Mouse (Mus musculus): ENCODE data around the gene Aars2. TPM values are rescaled to one million over a fixed set of nuclear protein-coding genes. Genes with fewer than 3 reads are reported as not detected.

The Aars2 gene
- polyA plus RNA-seq, 1 experiment: 43.9 TPM

DNA sequence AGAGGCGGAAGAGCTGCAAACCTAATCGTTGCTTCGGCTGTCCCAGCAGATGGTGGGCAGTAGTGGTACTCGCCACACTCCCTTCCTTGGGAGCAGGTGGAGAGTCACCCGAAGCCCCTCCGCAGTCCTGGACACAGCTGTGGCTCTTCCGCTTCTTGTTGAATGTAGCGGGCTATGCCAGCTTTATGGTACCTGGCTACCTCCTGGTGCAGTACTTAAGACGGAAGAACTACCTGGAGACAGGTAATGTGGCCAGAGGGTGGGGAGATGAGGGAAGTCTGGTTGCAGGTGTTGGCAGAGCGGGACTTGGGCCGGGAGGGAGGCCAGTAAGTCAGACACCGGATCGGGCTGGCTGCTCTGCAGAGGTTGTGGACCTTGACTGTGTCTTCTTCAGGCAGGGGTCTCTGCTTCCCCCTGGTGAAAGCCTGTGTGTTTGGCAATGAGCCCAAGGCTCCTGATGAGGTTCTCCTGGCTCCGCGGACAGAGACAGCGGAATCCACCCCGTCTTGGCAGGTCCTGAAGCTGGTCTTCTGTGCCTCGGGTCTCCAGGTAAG, 58.0 kb downstream of the Aars2 start:
- Histone ChIP-seq H3K27ac (ENCODE audit: insufficient read depth, low read length) (no peak overlapping the region), H3K27me3 (ENCODE audit: control insufficient read depth, insufficient read depth, low read length) (no peaks in the 10 kb centered on the region), H3K4me1 (ENCODE audit: control insufficient read depth, insufficient read depth, low read length) (peaks cover 22% of the 10 kb centered on the region), H3K4me3 (replicated peaks; ENCODE audit: insufficient read depth, low read depth, low read length) (peak overlapping the region; percentile 74)
- 5% methylated on average over 18 of the region's 18 CpGs for whole genome bisulfite sequencing
- peak; percentile 45 to 47 for DNase-seq
- TF ChIP-seq CTCF (IDR thresholded peaks at IDR 0.05; ENCODE audit: borderline replicate concordance, insufficient read depth, low read depth, low read length): no peak
- no peak for TF ChIP-seq POLR2A (IDR thresholded peaks at IDR 0.05; ENCODE audit: borderline replicate concordance, insufficient read depth, low read length)

DNA sequence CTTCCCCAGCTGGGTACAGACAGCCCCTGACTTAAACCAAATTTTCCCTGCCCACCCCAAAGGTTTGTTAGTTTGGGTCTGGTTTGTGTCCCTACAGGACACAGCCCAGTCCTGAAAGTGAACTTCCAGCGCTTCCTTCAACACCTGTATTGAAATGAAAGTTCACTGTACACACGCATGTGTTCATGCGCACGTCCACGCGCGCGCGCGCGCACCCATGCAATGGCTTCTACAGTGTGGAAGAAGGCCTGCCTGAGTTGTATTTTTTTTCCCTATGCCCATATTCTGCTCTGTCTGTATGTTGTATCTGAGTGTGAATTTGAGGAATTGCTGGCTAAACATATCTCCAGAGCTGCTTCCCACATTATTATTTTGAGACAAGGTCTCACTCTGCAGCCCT, 58.5 kb downstream of the Aars2 start:
- peaks cover 19% of the 10 kb centered on the region for H3K4me1 ChIP-seq (ENCODE audit: control insufficient read depth, insufficient read depth, low read length)
- H3K4me3 ChIP-seq (replicated peaks; ENCODE audit: insufficient read depth, low read depth, low read length): no peak overlapping the region
- TF ChIP-seq CTCF (IDR thresholded peaks at IDR 0.05; ENCODE audit: borderline replicate concordance, insufficient read depth, low read depth, low read length) (no peak), POLR2A (IDR thresholded peaks at IDR 0.05; ENCODE audit: borderline replicate concordance, insufficient read depth, low read length) (no peak)
- WGBS: 87% methylated on average over 11 of the region's 11 CpGs
- DNase-seq: no peak
- no peaks in the 10 kb centered on the region for H3K27me3 ChIP-seq (ENCODE audit: control insufficient read depth, insufficient read depth, low read length)
- no peak overlapping the region for H3K27ac ChIP-seq (ENCODE audit: insufficient read depth, low read length)

- 78% methylated on average over 1 of the region's 1 CpGs for WGBS
Measured at GRCm38 (mm10) chr17:45566031-45566359, 59.4 kb downstream of the Aars2 start.

DNA sequence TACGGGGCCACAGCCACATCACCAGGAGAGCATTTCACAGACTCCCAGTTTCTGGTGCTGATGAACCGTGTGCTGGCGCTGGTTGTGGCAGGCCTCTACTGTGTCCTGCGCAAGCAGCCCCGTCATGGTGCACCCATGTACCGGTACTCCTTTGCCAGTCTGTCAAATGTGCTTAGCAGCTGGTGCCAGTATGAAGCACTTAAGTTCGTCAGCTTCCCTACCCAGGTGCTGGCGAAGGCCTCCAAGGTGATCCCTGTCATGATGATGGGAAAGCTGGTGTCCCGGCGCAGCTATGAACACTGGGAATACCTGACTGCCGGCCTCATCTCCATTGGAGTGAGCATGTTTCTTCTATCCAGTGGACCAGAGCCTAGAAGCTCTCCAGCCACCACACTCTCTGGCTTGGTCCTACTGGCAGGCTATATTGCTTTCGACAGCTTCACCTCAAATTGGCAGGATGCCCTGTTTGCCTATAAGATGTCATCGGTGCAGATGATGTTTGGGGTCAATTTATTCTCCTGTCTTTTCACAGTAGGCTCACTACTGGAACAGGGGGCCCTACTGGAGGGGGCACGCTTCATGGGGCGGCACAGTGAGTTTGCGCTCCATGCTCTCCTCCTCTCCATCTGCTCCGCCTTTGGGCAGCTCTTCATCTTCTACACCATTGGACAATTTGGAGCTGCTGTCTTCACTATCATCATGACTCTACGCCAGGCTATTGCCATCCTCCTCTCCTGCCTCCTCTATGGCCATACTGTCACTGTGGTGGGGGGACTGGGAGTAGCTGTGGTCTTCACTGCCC, 59.9 kb downstream of the Aars2 start:
- H3K4me3 ChIP-seq (replicated peaks; ENCODE audit: insufficient read depth, low read depth, low read length): no peak overlapping the region
- no peaks in the 10 kb centered on the region for H3K27me3 ChIP-seq (ENCODE audit: control insufficient read depth, insufficient read depth, low read length)
- H3K27ac ChIP-seq (ENCODE audit: insufficient read depth, low read length): no peak overlapping the region
- WGBS: 26% methylated on average over 18 of the region's 18 CpGs
- peaks cover 16% of the 10 kb centered on the region for H3K4me1 ChIP-seq (ENCODE audit: control insufficient read depth, insufficient read depth, low read length)
- DNase-seq: peak in 1 of 2 experiments; percentile 49
- TF ChIP-seq POLR2A (IDR thresholded peaks at IDR 0.05; ENCODE audit: borderline replicate concordance, insufficient read depth, low read length) (peak; percentile 20; the same call in 1 of the 2 replicates), CTCF (IDR thresholded peaks at IDR 0.05; ENCODE audit: borderline replicate concordance, insufficient read depth, low read depth, low read length) (no peak)

More at GRCm38 (mm10) chr17:45566031-45566359, 59.4 kb downstream of the Aars2 start:
- no peak overlapping the region for H3K4me3 ChIP-seq (replicated peaks; ENCODE audit: insufficient read depth, low read depth, low read length)
- TF ChIP-seq POLR2A (IDR thresholded peaks at IDR 0.05; ENCODE audit: borderline replicate concordance, insufficient read depth, low read length) (no peak), CTCF (IDR thresholded peaks at IDR 0.05; ENCODE audit: borderline replicate concordance, insufficient read depth, low read depth, low read length) (no peak)
- H3K27me3 ChIP-seq (ENCODE audit: control insufficient read depth, insufficient read depth, low read length): no peaks in the 10 kb centered on the region
- H3K27ac ChIP-seq (ENCODE audit: insufficient read depth, low read length): no peak overlapping the region
- no peak for DNase-seq
- H3K4me1 ChIP-seq (ENCODE audit: control insufficient read depth, insufficient read depth, low read length): peaks cover 14% of the 10 kb centered on the region; the same call in 1 of the 2 replicates

DNA sequence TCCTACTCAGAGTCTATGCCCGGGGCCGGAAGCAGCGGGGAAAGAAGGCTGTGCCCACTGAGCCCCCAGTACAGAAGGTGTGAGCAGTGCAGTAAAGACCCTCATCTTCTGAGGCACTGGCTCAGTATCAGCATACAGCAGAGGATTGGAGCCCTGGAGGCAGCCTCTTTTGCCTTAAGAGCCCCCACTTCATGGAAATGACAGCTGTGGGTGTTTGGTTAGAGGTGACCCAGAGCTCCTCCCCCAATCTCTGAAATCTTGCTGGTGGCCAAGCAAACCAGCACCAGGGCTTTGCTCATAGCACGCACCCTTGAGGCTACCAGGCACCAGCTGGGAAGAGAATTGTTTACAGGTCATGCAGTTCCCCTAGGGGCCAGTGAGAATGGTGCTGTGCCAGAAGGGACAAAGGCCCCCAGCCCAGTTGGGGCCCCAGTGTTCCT, 60.5 kb downstream of the Aars2 start:
- no peaks in the 10 kb centered on the region for H3K27me3 ChIP-seq (ENCODE audit: control insufficient read depth, insufficient read depth, low read length)
- no peak for DNase-seq
- WGBS: 17% methylated on average over 4 of the region's 4 CpGs
- peaks cover 16% of the 10 kb centered on the region for H3K4me1 ChIP-seq (ENCODE audit: control insufficient read depth, insufficient read depth, low read length)
- H3K27ac ChIP-seq (ENCODE audit: insufficient read depth, low read length): no peak overlapping the region
- TF ChIP-seq CTCF (IDR thresholded peaks at IDR 0.05; ENCODE audit: borderline replicate concordance, insufficient read depth, low read depth, low read length) (no peak), POLR2A (IDR thresholded peaks at IDR 0.05; ENCODE audit: borderline replicate concordance, insufficient read depth, low read length) (no peak)
- H3K4me3 ChIP-seq (replicated peaks; ENCODE audit: insufficient read depth, low read depth, low read length): no peak overlapping the region

DNA sequence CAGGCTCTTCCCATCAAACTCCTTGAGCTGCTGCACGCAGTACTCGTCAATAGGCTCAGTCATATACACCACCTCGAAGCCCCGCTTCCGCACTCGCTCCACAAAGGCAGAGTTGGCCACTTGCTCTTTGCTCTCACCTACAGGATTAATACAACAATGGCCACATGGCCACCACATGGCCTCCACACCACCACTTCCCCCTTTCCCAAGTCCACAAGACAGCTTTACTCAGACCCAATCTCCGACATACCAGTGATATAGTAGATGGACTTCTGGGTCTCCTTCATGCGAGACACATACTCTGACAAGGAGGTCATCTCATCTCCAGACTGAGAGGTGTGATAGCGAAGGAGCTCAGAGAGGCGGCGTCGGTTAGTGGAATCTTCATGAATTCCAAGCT, 62.3 kb downstream of the Aars2 start:
- Histone ChIP-seq H3K4me3 (replicated peaks; ENCODE audit: insufficient read depth, low read depth, low read length) (no peak overlapping the region), H3K4me1 (ENCODE audit: control insufficient read depth, insufficient read depth, low read length) (peaks cover 16% of the 10 kb centered on the region), H3K27ac (ENCODE audit: insufficient read depth, low read length) (no peak overlapping the region), H3K27me3 (ENCODE audit: control insufficient read depth, insufficient read depth, low read length) (no peaks in the 10 kb centered on the region)
- no peak for DNase-seq
- 80% methylated on average over 12 of the region's 12 CpGs for WGBS
- no peak for TF ChIP-seq CTCF (IDR thresholded peaks at IDR 0.05; ENCODE audit: borderline replicate concordance, insufficient read depth, low read depth, low read length)
- TF ChIP-seq POLR2A (IDR thresholded peaks at IDR 0.05; ENCODE audit: borderline replicate concordance, insufficient read depth, low read length): no peak

GRCm38 (mm10) chr17:45569999-45570398, 63.4 kb downstream of the Aars2 start:
- no peak for DNase-seq
- H3K4me1 ChIP-seq (ENCODE audit: control insufficient read depth, insufficient read depth, low read length): peaks cover 12% of the 10 kb centered on the region
- no peak overlapping the region for H3K27ac ChIP-seq (ENCODE audit: insufficient read depth, low read length)
- H3K27me3 ChIP-seq (ENCODE audit: control insufficient read depth, insufficient read depth, low read length): no peaks in the 10 kb centered on the region
- TF ChIP-seq CTCF (IDR thresholded peaks at IDR 0.05; ENCODE audit: borderline replicate concordance, insufficient read depth, low read depth, low read length): no peak
- no peak for TF ChIP-seq POLR2A (IDR thresholded peaks at IDR 0.05; ENCODE audit: borderline replicate concordance, insufficient read depth, low read length)
- WGBS: 70% methylated on average over 4 of the region's 4 CpGs
- no peak overlapping the region for H3K4me3 ChIP-seq (replicated peaks; ENCODE audit: insufficient read depth, low read depth, low read length)

Other genes starting within 250 kb of the Aars2 start
- gene Cdc5l, start 73.1 kb upstream of the Aars2 start, polyA plus RNA-seq (2012; rRNA removed): 37.7 and 38.1 TPM in 2 replicates
- gene Spats1, start 31.4 kb upstream of the Aars2 start, polyA plus RNA-seq (2012; rRNA removed): 2.6 TPM in 2 replicates
- gene Tcte1, start 16.6 kb downstream of the Aars2 start, polyA plus RNA-seq (2012; rRNA removed): 0.61 and 0.74 TPM in 2 replicates
- 125 and 130 TPM in 2 replicates for gene Tmem151b, start 42.8 kb downstream of the Aars2 start, polyA plus RNA-seq (2012; rRNA removed)
- gene Nfkbie, start 48.9 kb downstream of the Aars2 start, polyA plus RNA-seq (2012; rRNA removed): 12.5 and 13.5 TPM in 2 replicates
- 71.3 and 74.0 TPM in 2 replicates for gene Slc35b2, start 57.0 kb downstream of the Aars2 start, polyA plus RNA-seq (2012; rRNA removed)
- gene Hsp90ab1, start 66.4 kb downstream of the Aars2 start, polyA plus RNA-seq (2012; rRNA removed): 915 and 924 TPM in 2 replicates
- gene Slc29a1, start 92.8 kb downstream of the Aars2 start, polyA plus RNA-seq (2012; rRNA removed): 72.2 and 75.6 TPM in 2 replicates
- not detected in 2 replicates for gene Mymx, start 95.3 kb downstream of the Aars2 start, polyA plus RNA-seq (2012; rRNA removed)
- gene Capn11, start 152.5 kb downstream of the Aars2 start, polyA plus RNA-seq (2012; rRNA removed): 3.8 and 4.7 TPM in 2 replicates
- 78.4 and 84.2 TPM in 2 replicates for gene Mrpl14, start 179.5 kb downstream of the Aars2 start, polyA plus RNA-seq (2012; rRNA removed)
- 196 and 199 TPM in 2 replicates for gene Tmem63b, start 180.1 kb downstream of the Aars2 start, polyA plus RNA-seq (2012; rRNA removed)
- gene 1600014C23Rik, start 227.0 kb downstream of the Aars2 start, polyA plus RNA-seq (2012; rRNA removed): 0.27 and 0.54 TPM in 2 replicates